Mouse (Mus musculus) ES-Bruce4 (cell line): ENCODE data around the gene Ccdc96.

Experiments
- CTCF ChIP-seq: IDR thresholded peaks from one replicate; pipeline ENCODE4 v1.8.1; 2011; ENCODE audit warnings: low read depth, low read length
- POLR2A ChIP-seq: IDR thresholded peaks from one replicate; pipeline ENCODE4 v1.8.1; 2011; ENCODE audit warnings: low read length; ENCODE audit not compliant: insufficient read depth

GRCm38 (mm10) chr5:36472876-36473655, 11.3 kb upstream of the Ccdc96 start:
- TF ChIP-seq POLR2A (no peak), CTCF (no peak)
